Mouse (Mus musculus) bone marrow, adult 2 months (tissue): ENCODE data around the gene Map1s. TPM values are rescaled to one million over a fixed set of nuclear protein-coding genes. Genes with fewer than 3 reads are reported as not detected.
A peak's percentile ranks its signal among the peaks of the same experiment; 100 is the strongest.

Experiments
- H3K27ac ChIP-seq: fragments of 200-500 bp; 2 replicates; pipeline ENCODE4 v1.5.1; 2012; ENCODE audit warnings: low read depth, mild to moderate bottlenecking, control low read depth, inconsistent platforms, low read length; ENCODE audit not compliant: control insufficient read depth, poor library complexity, insufficient read depth
- H3K4me1 ChIP-seq: fragments of 200-500 bp; 2 replicates; pipeline ENCODE4 v1.6.1; 2011; ENCODE audit warnings: low read length; ENCODE audit not compliant: control insufficient read depth, insufficient read depth
- H3K4me3 ChIP-seq: fragments of 200-500 bp; replicated peaks from 2 replicates; pipeline ENCODE3; 2011; ENCODE audit warnings: mild to moderate bottlenecking, low read depth, low read length, control low read depth; ENCODE audit not compliant: control insufficient read depth
- CTCF ChIP-seq: fragments of 200-500 bp; IDR thresholded peaks from 2 replicates; pipeline ENCODE4 v1.5.1; 2011; ENCODE audit warnings: low read length, control low read depth; ENCODE audit not compliant: control insufficient read depth, insufficient read depth
- POLR2A ChIP-seq: fragments of 200-500 bp; IDR thresholded peaks from 2 replicates; pipeline ENCODE4 v1.6.1; 2011; ENCODE audit warnings: low read depth, mild to moderate bottlenecking, control low read depth, low read length, borderline replicate concordance; ENCODE audit not compliant: control insufficient read depth
- WGBS: fragments of 180-500 bp; shearing (Covaris S2); methylation state at CpG from one replicate; pipeline ENCODE4 v1.1.7; 2018; 5-methylcytosine and 5-hydroxymethylcytosine counted together
- polyA plus RNA-seq: library from polyadenylated mRNA; stranded (reverse); fragments of >200 nt; gene quantifications from 2 replicates; pipeline ENCODE4 v1.2.4, GENCODE M21; 2011; ENCODE audit warnings: low replicate concordance; ENCODE audit not compliant: missing spikeins, insufficient read depth, insufficient read length

The Map1s gene
- 8.9 and 18.9 TPM in 2 replicates for polyA plus RNA-seq

- TF ChIP-seq CTCF, result no peak
- TF ChIP-seq POLR2A, result peak; percentile 62; the same call in 1 of the 2 replicates
- Histone ChIP-seq H3K27ac (peak within 1 kb of the TSS; percentile 81), H3K4me1 (peaks cover 5% of the 10 kb centered on the region; the same call in 1 of the 2 replicates), H3K4me3 (peak within 1 kb of the TSS; percentile 89)
- WGBS, result under 1% methylated on average over 81 of the region's 86 CpGs
Observed at GRCm38 (mm10) chr8:70905831-70906736, at the start of gene Map1s. TSS of gene Map1s (plus strand) at chr8:70905932.

- TF ChIP-seq CTCF (no peak), POLR2A (no peak)
- 75% methylated on average over 5 of the region's 5 CpGs for WGBS
- Histone ChIP-seq H3K4me1 (peaks cover 3% of the 10 kb centered on the region; the same call in 1 of the 2 replicates), H3K27ac (no peak overlapping the region), H3K4me3 (no peak overlapping the region)
Observed at GRCm38 (mm10) chr8:70856028-70856427, 49.7 kb upstream of the Map1s start.

GRCm38 (mm10) chr8:70856541-70857197 lies 49.1 kb upstream of the Map1s start:
- TF ChIP-seq POLR2A (no peak), CTCF (no peak)
- no peak overlapping the region; the same call in 1 of the 2 replicates for H3K27ac ChIP-seq
- no peak overlapping the region for H3K4me3 ChIP-seq
- WGBS, result 17% methylated on average over 33 of the region's 33 CpGs
- H3K4me1 ChIP-seq, result peaks cover 3% of the 10 kb centered on the region; the same call in 1 of the 2 replicates

GRCm38 (mm10) chr8:70857516-70857915 lies 48.2 kb upstream of the Map1s start:
- TF ChIP-seq POLR2A (no peak), CTCF (no peak)
- WGBS, result 49% methylated on average over 4 of the region's 4 CpGs
- H3K27ac ChIP-seq, result no peak overlapping the region
- peaks cover 3% of the 10 kb centered on the region; the same call in 1 of the 2 replicates for H3K4me1 ChIP-seq
- H3K4me3 ChIP-seq, result no peak overlapping the region

GRCm38 (mm10) chr8:70862824-70863641 lies 42.7 kb upstream of the Map1s start, which contains the start of gene Kcnn1:
TSS of gene Kcnn1 (minus strand) at chr8:70863258.
- TF ChIP-seq POLR2A, result no peak
- no peak for TF ChIP-seq CTCF
- H3K27ac ChIP-seq, result no peak within 1 kb of the TSS
- peaks cover 4% of the 10 kb centered on the region for H3K4me1 ChIP-seq
- H3K4me3 ChIP-seq, result no peak within 1 kb of the TSS
- WGBS, result 2% methylated on average over 55 of the region's 55 CpGs

GRCm38 (mm10) chr8:70863956-70864711 lies 41.6 kb upstream of the Map1s start:
- no peak overlapping the region for H3K4me3 ChIP-seq
- H3K27ac ChIP-seq, result no peak overlapping the region
- WGBS, result 2% methylated on average over 46 of the region's 46 CpGs
- no peak for TF ChIP-seq POLR2A
- no peak for TF ChIP-seq CTCF
- H3K4me1 ChIP-seq, result peaks cover 5% of the 10 kb centered on the region

- TF ChIP-seq CTCF (no peak), POLR2A (no peak)
- WGBS, result 3% methylated on average over 24 of the region's 24 CpGs
- peaks cover 5% of the 10 kb centered on the region for H3K4me1 ChIP-seq
- H3K27ac ChIP-seq, result no peak overlapping the region
- peak overlapping the region; percentile 80 for H3K4me3 ChIP-seq
Observed at GRCm38 (mm10) chr8:70864712-70865221, 41.0 kb upstream of the Map1s start.
